Comparison of ENCODE assay signal across 8 mouse cellular contexts in the genomic region with DNA sequence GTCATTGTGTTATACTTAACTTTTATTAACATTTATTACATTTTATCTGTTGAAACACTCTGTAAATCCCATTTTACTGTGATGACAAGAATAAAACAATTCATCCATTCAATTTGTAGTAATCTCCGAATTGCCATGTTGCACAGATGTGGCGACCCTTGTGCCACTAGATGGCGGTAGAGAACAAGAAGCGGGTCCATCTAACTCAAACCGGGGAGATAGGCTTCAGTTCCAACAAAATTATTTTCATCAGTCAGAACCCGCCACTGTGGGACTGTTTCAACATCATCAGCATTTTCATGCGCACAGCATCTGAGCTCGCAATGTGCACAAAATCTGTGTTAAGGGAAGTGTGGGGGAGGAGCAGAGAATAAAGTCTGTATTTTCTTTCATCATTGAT. TPM values are rescaled to one million over a fixed set of nuclear protein-coding genes. Genes with fewer than 3 reads are reported as not detected.
DNase-seq lines count a peak whose midpoint lies in the region; ATAC-seq lines count a peak whose summit lies in the region.

No protein-coding gene starts in this region.

- no peaks in the 10 kb centered on the region for H3K36me3 ChIP-seq in liver, embryonic 12.5 days
- no peaks in the 10 kb centered on the region for H3K36me3 ChIP-seq in midbrain, embryonic 15.5 days (replicated peaks)
- H3K36me3 ChIP-seq in splenic B cell, adult 2 months (ENCODE audit: control insufficient read depth, insufficient read depth, low read length, poor library complexity, severe bottlenecking) = no peaks in the 10 kb centered on the region

- intact Hi-C loops in left cerebral cortex, postnatal 36 days (cut with DNase I) = loop anchor here (5.0 kb wide), 1 partner anchor 854 kb away; no protein-coding TSS in a partner anchor

- H3K27me3 ChIP-seq in liver, embryonic 12.5 days (replicated peaks) = no peaks in the 10 kb centered on the region
- H3K27me3 ChIP-seq in midbrain, embryonic 15.5 days (replicated peaks) = no peaks in the 10 kb centered on the region
- H3K27me3 ChIP-seq in splenic B cell, adult 2 months (ENCODE audit: control insufficient read depth, insufficient read depth, low read length, poor library complexity, severe bottlenecking) = no peaks in the 10 kb centered on the region

- no peak for ATAC-seq in liver, embryonic 12.5 days
- ATAC-seq in midbrain, embryonic 15.5 days (replicated peaks) = peak; percentile 95

- WGBS in liver, embryonic 12.5 days (ENCODE audit: insufficient replicate concordance) = 12% methylated on average over 8 of the region's 8 CpGs
- 4% methylated on average over 8 of the region's 8 CpGs for WGBS in midbrain, embryonic 15.5 days

- H3K9me3 ChIP-seq in liver, embryonic 12.5 days (replicated peaks) = no peaks in the 10 kb centered on the region
- H3K9me3 ChIP-seq in midbrain, embryonic 15.5 days = no peaks in the 10 kb centered on the region

- no peak overlapping the region for H3K4me3 ChIP-seq in liver, embryonic 12.5 days
- no peak overlapping the region for H3K4me3 ChIP-seq in midbrain, embryonic 15.5 days

- DNase-seq in liver = peak; percentile 59
- DNase-seq in cerebellum, postnatal 10 days = peak; percentile 91 to 96
- peak; percentile 58 to 82 for DNase-seq in frontal cortex, postnatal 36 days (ENCODE audit: low spot score in 2 of 2)
- peak; percentile 47 for DNase-seq in kidney, adult 18-20 months
- DNase-seq in left cerebral cortex, postnatal 36 days (ENCODE audit: low spot score in 2 of 2) = peak; percentile 69 to 70
- peak; percentile 66 for DNase-seq in splenic B cell, adult 2 months (ENCODE audit: low read depth, low spot score)

- no peaks in the 10 kb centered on the region for H3K4me1 ChIP-seq in liver, embryonic 12.5 days
- H3K4me1 ChIP-seq in midbrain, embryonic 15.5 days = no peaks in the 10 kb centered on the region

- no peak overlapping the region for H3K27ac ChIP-seq in liver, embryonic 12.5 days
- H3K27ac ChIP-seq in midbrain, embryonic 15.5 days = no peak overlapping the region

- H3K4me2 ChIP-seq in liver, embryonic 12.5 days = no peak overlapping the region
- H3K4me2 ChIP-seq in midbrain, embryonic 15.5 days = peak overlapping the region; percentile 31; the same call in 1 of the 2 replicates

- H3K9ac ChIP-seq in liver, embryonic 12.5 days = no peak overlapping the region
- H3K9ac ChIP-seq in midbrain, embryonic 15.5 days = no peak overlapping the region

RNA-seq across cellular contexts. Expression of a gene that starts 44.2 kb away (rescaled TPM):
- 7.0 and 7.1 TPM in 2 replicates for polyA plus RNA-seq in liver, embryonic 12.5 days (2016; fragmentation: Nextera tagmentation; extraction: Ambion mirVana)
- total RNA-seq in left cerebral cortex, postnatal 36 days (2021) = 10 to 100 TPM; 30.6 to 31.6 TPM
- 48.8 and 51.2 TPM in 2 replicates for polyA plus RNA-seq in midbrain, embryonic 15.5 days (2015; fragmentation: Nextera tagmentation; extraction: Ambion mirVana)
